Mouse (Mus musculus): Measurements from ENCODE around the gene Zfp710.
"Not testable (repeated sequence)": the region's sequence is repeated elsewhere in the genome, so short reads cannot be mapped to it uniquely, and the experiment has no call there.

- not testable (repeated sequence) for TF ChIP-seq CTCF (IDR thresholded peaks at IDR 0.05; ENCODE audit: control insufficient read depth, insufficient read depth, low read length); POLR2A (IDR thresholded peaks at IDR 0.05; ENCODE audit: borderline replicate concordance, control insufficient read depth, low read depth, low read length)
Measured at GRCm38 (mm10) chr7:80131315-80131714, 106.7 kb downstream of the Zfp710 start.

Data from bone marrow, adult 2 months (tissue).